Mouse (Mus musculus) heart, embryonic 14.5 days (tissue): ENCODE data around the gene B3gnt6. TPM values are rescaled to one million over a fixed set of nuclear protein-coding genes. Genes with fewer than 3 reads are reported as not detected.

ENCODE experiments used
- ATAC-seq: fragments of 200-750 bp; cut with Nextera tagmentation; 2 replicates; pipeline ENCODE4 v1.8.0; 2017; ENCODE audit warnings: low read depth, moderate TSS enrichment; ENCODE audit not compliant: insufficient number of reproducible peaks, insufficient read depth, low FRiP score
- H3K27ac ChIP-seq, 2 experiments: fragments of 200-500 bp in 1 of 2; fragments of 300-500 bp in 1 of 2; sonication (generic) in 1 of 2; replicated peaks in 1 of 2; 2 replicates each; pipeline ENCODE4 v1.5.1; 2012 to 2014; ENCODE audit warnings: low read depth in 2 of 2, low read length in 2 of 2, control low read depth in 1 of 2, mild to moderate bottlenecking in 1 of 2, mixed read lengths in 1 of 2; ENCODE audit not compliant: control insufficient read depth in 1 of 2, insufficient read depth in 1 of 2
- H3K27me3 ChIP-seq: fragments of 300-500 bp; sonication (generic); 2 replicates; pipeline ENCODE4 v1.6.1; 2014; ENCODE audit warnings: mild to moderate bottlenecking, low read length, control low read depth; ENCODE audit not compliant: control insufficient read depth, insufficient read depth
- H3K36me3 ChIP-seq: fragments of 300-500 bp; sonication (generic); 2 replicates; pipeline ENCODE4 v1.6.1; 2014; ENCODE audit warnings: mild to moderate bottlenecking, control low read depth, low read length, mixed read lengths; ENCODE audit not compliant: control insufficient read depth, insufficient read depth
- H3K4me1 ChIP-seq, 2 experiments: fragments of 200-500 bp in 1 of 2; fragments of 300-500 bp in 1 of 2; sonication (generic) in 1 of 2; 2 replicates each; pipeline ENCODE4 v1.6.1; 2012 to 2014; ENCODE audit warnings: low read length in 2 of 2, control low read depth in 1 of 2, mixed read lengths in 1 of 2; ENCODE audit not compliant: control insufficient read depth in 2 of 2, insufficient read depth in 2 of 2
- H3K4me2 ChIP-seq: fragments of 300-500 bp; sonication (generic); 2 replicates; pipeline ENCODE4 v1.6.1; 2014; ENCODE audit warnings: mild to moderate bottlenecking, low read length
- H3K4me3 ChIP-seq, 2 experiments: fragments of 200-500 bp in 1 of 2; fragments of 300-500 bp in 1 of 2; sonication (generic) in 1 of 2; 2 replicates each; pipeline ENCODE4 v1.5.1; 2012 to 2014; ENCODE audit warnings: low read length in 2 of 2, mild to moderate bottlenecking in 2 of 2, control low read depth in 1 of 2, low read depth in 1 of 2, moderate library complexity in 1 of 2; ENCODE audit not compliant: control insufficient read depth in 1 of 2, insufficient read depth in 1 of 2
- H3K9ac ChIP-seq: fragments of 300-500 bp; sonication (generic); 2 replicates; pipeline ENCODE4 v1.6.1; 2014; ENCODE audit warnings: mild to moderate bottlenecking, low read length
- H3K9me3 ChIP-seq: fragments of 300-500 bp; sonication (generic); 2 replicates; pipeline ENCODE4 v1.6.1; 2016; ENCODE audit warnings: low read length, control low read depth; ENCODE audit not compliant: control insufficient read depth
- WGBS: fragments of 180-500 bp; shearing (Covaris S2); extraction: QIAGEN DNeasy Blood & Tissue Kit; methylation state at CpG from one replicate; pipeline ENCODE4 v1.1.7; 2014; 5-methylcytosine and 5-hydroxymethylcytosine counted together
- polyA plus RNA-seq: library from polyadenylated mRNA; unstranded; fragments of >200 nt; fragmentation: Nextera tagmentation; extraction: Ambion mirVana; gene quantifications from 2 replicates; pipeline ENCODE4 v1.2.1, GENCODE M21; 2014

The B3gnt6 gene
- polyA plus RNA-seq, 1 experiment from 2014 or later: 0.11 TPM

DNA sequence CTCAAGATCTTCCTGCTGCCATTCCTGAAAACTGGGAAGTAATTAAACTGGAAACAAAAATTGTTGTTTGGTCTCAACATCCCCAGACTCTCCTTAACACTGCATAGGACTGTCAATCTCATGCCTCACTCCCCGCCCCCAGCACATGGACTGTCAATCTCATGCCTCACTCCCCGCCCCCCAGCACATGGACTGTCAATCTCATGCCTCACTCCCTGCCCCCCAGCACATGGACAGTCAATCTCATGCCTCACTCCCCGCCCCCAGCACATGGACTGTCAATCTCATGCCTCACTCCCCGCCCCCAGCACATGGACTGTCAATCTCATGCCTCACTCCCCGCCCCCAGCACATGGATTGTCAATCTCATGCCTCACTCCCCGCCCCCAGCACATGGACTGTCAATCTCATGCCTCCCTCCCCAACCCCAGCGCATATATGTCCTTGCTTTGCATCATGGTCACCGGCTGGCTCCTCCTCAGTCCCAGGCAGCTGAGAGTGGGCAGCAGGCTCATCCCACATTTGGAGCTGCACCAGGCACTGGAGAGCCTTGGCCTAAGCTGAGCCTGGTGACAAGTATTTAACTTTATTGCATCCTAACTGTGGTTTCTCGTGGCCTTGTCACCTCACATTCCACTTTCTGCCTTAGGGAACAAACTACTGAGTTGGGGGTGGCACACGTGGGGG, 50.4 kb downstream of the B3gnt6 start:
- no peak for ATAC-seq
- H3K4me3 ChIP-seq: no peak overlapping the region
- no peaks in the 10 kb centered on the region for H3K36me3 ChIP-seq
- H3K9me3 ChIP-seq: no peaks in the 10 kb centered on the region
- 56% methylated on average over 10 of the region's 10 CpGs for WGBS
- no peak overlapping the region for H3K4me2 ChIP-seq
- no peak overlapping the region for H3K27ac ChIP-seq
- H3K9ac ChIP-seq: no peak overlapping the region
- H3K4me1 ChIP-seq: peaks cover 10 to 12% of the 10 kb centered on the region in 2 experiments
- H3K27me3 ChIP-seq: no peaks in the 10 kb centered on the region

DNA sequence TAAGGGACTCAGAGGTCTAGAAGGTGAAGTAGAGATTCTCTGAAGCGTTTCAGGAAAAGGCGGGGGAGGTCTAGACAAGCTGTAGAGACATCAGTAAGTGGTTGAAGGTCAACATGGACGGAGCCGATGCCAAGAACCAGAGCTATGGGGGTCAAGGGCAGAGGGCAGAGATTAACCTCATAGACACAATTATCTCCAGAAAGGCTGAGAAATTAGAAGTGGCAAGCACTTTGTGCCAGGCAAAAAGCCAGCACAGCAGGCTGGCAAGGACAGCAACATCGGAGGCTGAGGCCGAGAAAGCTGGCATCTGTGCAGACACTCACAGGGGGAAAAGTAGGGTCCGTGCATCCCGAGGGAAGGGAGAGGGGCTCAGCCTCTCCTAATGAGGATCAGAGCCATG, 51.5 kb downstream of the B3gnt6 start:
- Histone ChIP-seq H3K4me2 (no peak overlapping the region), H3K27ac (no peak overlapping the region), H3K36me3 (no peaks in the 10 kb centered on the region), H3K9ac (no peak overlapping the region), H3K9me3 (no peaks in the 10 kb centered on the region), H3K27me3 (no peaks in the 10 kb centered on the region), H3K4me3 (no peak overlapping the region), H3K4me1 (peaks cover 10 to 12% of the 10 kb centered on the region in 2 experiments)
- 69% methylated on average over 8 of the region's 8 CpGs for WGBS
- no peak for ATAC-seq

- ATAC-seq: no peak
- 79% methylated on average over 8 of the region's 8 CpGs for WGBS
- H3K27me3 ChIP-seq: no peaks in the 10 kb centered on the region
Observed at GRCm38 (mm10) chr7:98146447-98146845, 52.8 kb downstream of the B3gnt6 start.

DNA sequence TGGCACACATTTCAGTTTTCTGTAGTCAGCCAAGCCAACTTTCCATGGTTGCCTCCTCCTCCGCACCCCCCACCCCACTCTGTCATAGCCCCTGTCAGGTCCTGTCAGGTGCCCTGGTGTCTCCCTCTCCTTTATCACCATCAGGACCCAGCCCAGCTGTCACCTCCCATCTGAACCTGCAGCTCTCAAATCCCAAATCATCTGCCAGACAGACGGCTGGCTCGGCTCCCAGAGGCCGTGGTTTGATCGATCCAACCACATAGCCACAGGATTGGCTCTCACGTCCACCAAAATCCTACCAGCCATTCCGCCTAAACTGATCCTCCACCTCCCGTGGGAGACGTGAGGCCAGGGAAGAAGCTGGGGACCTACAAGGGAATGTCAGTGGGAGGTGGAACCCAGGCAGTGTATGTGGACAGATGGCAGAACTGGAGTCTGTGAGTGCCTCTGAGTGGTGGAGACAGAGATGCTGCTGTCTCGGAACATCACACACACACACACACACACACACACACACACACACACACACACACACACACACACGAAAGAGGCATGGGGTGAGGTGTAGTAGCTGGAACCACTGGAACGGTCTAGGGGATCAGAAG, 53.3 kb downstream of the B3gnt6 start:
- H3K4me3 ChIP-seq: no peak overlapping the region
- H3K4me1 ChIP-seq: peaks cover 10 to 19% of the 10 kb centered on the region in 2 experiments

More at GRCm38 (mm10) chr7:98146447-98146845, 52.8 kb downstream of the B3gnt6 start:
- H3K36me3 ChIP-seq: no peaks in the 10 kb centered on the region
- peaks cover 10 to 16% of the 10 kb centered on the region in 2 experiments for H3K4me1 ChIP-seq
- H3K9ac ChIP-seq: no peak overlapping the region
- no peak overlapping the region for H3K4me3 ChIP-seq
- no peak overlapping the region for H3K27ac ChIP-seq
- H3K4me2 ChIP-seq: no peak overlapping the region
- no peaks in the 10 kb centered on the region for H3K9me3 ChIP-seq

GRCm38 (mm10) chr7:98145402-98145801, 53.9 kb downstream of the B3gnt6 start, which contains the start of gene Omp:
Omp (minus strand) TSS chr7:98145502.
- Histone ChIP-seq H3K4me3 (no peak within 1 kb of the TSS), H3K27ac (no peak within 1 kb of the TSS), H3K36me3 (no peaks in the 10 kb centered on the region), H3K27me3 (no peaks in the 10 kb centered on the region), H3K9ac (no peak within 1 kb of the TSS), H3K4me1 (peaks cover 15 to 23% of the 10 kb centered on the region in 2 experiments), H3K9me3 (no peaks in the 10 kb centered on the region), H3K4me2 (no peak within 1 kb of the TSS)
- ATAC-seq: no peak
- WGBS: 75% methylated on average over 5 of the region's 5 CpGs

More for the DNA sequence above, 53.3 kb downstream of the B3gnt6 start:
- no peak for ATAC-seq
- no peak overlapping the region for H3K9ac ChIP-seq
- no peak overlapping the region for H3K27ac ChIP-seq
- H3K36me3 ChIP-seq: no peaks in the 10 kb centered on the region
- no peaks in the 10 kb centered on the region for H3K9me3 ChIP-seq
- no peak overlapping the region for H3K4me2 ChIP-seq
- H3K27me3 ChIP-seq: no peaks in the 10 kb centered on the region
- 83% methylated on average over 11 of the region's 12 CpGs for WGBS

- Histone ChIP-seq H3K27me3 (no peaks in the 10 kb centered on the region), H3K9me3 (no peaks in the 10 kb centered on the region), H3K36me3 (no peaks in the 10 kb centered on the region), H3K4me2 (no peak overlapping the region), H3K9ac (no peak overlapping the region), H3K4me1 (peaks cover 16 to 21% of the 10 kb centered on the region in 2 experiments), H3K4me3 (no peak overlapping the region), H3K27ac (no peak overlapping the region)
- no peak for ATAC-seq
- WGBS: 71% methylated on average over 3 of the region's 3 CpGs
Observed at GRCm38 (mm10) chr7:98142648-98143047, 56.6 kb downstream of the B3gnt6 start.
